Mouse (Mus musculus) limb, embryonic 10.5 days (tissue): ENCODE results near the gene Tagap1. TPM values are rescaled to one million over a fixed set of nuclear protein-coding genes. Genes with fewer than 3 reads are reported as not detected.
"Not testable (repeated sequence)": the region's sequence is repeated elsewhere in the genome, so short reads cannot be mapped to it uniquely, and the experiment has no call there.

Source experiments
- DNase-seq: peaks from one replicate; pipeline ENCODE4 v3.0.0-alpha.2; 2017; ENCODE audit warnings: low spot score
- H3K27ac ChIP-seq: fragments of 300-500 bp; sonication (generic); 2 replicates; pipeline ENCODE4 v1.5.1; 2016; ENCODE audit warnings: mild to moderate bottlenecking
- H3K27me3 ChIP-seq: fragments of 300-500 bp; sonication (generic); 2 replicates; pipeline ENCODE4 v1.6.1; 2016; ENCODE audit warnings: low read depth, mild to moderate bottlenecking; ENCODE audit not compliant: poor library complexity, severe bottlenecking
- H3K36me3 ChIP-seq: fragments of 300-500 bp; sonication (generic); 2 replicates; pipeline ENCODE4 v1.6.1; 2016; ENCODE audit warnings: mild to moderate bottlenecking, moderate library complexity
- H3K4me1 ChIP-seq: fragments of 300-500 bp; sonication (generic); 2 replicates; pipeline ENCODE4 v1.6.1; 2016
- H3K4me3 ChIP-seq: fragments of 300-500 bp; sonication (generic); 2 replicates; pipeline ENCODE4 v1.5.1; 2016; ENCODE audit warnings: mild to moderate bottlenecking, moderate library complexity
- H3K9me3 ChIP-seq: fragments of 300-500 bp; sonication (generic); replicated peaks from 2 replicates; pipeline ENCODE4 v1.6.1; 2016; ENCODE audit warnings: mild to moderate bottlenecking
- WGBS: fragments of 180-500 bp; shearing (Covaris S2); methylation state at CpG from one replicate; pipeline ENCODE4 v1.1.7; 2016; 5-methylcytosine and 5-hydroxymethylcytosine counted together
- polyA plus RNA-seq: library from polyadenylated mRNA; unstranded; fragments of >200 nt; fragmentation: Nextera tagmentation; extraction: Ambion mirVana; gene quantifications from 2 replicates; pipeline ENCODE4 v1.2.1, GENCODE M21; 2016

Tagap1 gene
- polyA plus RNA-seq, result 54.8 and 59.2 TPM in 2 replicates

DNA sequence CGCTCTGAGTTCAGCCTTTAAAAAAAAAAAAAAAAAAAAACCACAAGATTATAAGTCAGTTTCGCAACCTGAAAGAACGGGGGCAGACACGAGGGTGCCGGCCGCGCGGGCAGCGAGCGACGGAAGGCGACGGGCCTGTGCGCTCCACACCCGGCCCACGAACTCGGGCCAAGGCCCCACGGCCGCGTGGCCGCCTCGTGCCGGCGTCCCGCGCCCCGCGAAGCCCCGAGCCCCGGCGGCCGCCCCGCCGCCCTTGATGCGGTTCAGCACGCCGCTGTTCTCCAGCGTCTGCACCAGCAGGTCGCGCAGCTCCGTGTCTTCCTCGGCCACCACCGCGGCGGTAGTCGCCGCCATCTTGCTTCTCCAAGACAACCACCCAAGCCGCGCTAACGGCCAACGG lies at the start of gene Tagap1:
TSS of gene Tagap1 (minus strand) at position 381 of the 400 bp plus-strand sequence.
- Histone ChIP-seq H3K4me3 (peak within 1 kb of the TSS; percentile 55), H3K36me3 (peaks cover 14% of the 10 kb centered on the region), H3K27ac (peak within 1 kb of the TSS; percentile 84)
- not testable (repeated sequence) for H3K27me3 ChIP-seq, H3K4me1 ChIP-seq, H3K9me3 ChIP-seq
- WGBS, result under 1% methylated on average over 47 of the region's 51 CpGs
- DNase-seq, result peak; percentile 44

DNA sequence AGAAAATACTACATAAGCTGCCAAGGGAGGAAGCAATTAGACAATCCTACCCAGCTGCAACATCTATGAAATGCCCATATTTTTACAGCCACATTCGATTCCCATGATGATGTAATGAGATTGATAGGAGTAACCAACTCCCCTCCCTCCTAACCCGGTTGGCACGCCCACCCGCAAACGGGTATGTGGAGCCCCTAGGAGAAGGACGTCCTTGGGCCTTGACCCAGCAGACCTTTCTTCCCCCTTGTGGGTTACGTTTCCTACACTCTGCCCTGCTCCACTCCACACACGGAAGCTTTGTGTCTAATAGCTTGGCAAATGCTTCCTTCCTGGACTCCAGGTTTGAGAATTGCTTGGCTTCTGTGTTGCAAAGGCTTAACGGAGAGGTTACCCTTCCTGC lies 48.9 kb upstream of the Tagap1 start:
- not testable (repeated sequence) for H3K9me3 ChIP-seq, H3K4me1 ChIP-seq, H3K27ac ChIP-seq, H3K4me3 ChIP-seq, H3K27me3 ChIP-seq, H3K36me3 ChIP-seq, DNase-seq
- WGBS, result 85% methylated on average over 6 of the region's 9 CpGs

DNA sequence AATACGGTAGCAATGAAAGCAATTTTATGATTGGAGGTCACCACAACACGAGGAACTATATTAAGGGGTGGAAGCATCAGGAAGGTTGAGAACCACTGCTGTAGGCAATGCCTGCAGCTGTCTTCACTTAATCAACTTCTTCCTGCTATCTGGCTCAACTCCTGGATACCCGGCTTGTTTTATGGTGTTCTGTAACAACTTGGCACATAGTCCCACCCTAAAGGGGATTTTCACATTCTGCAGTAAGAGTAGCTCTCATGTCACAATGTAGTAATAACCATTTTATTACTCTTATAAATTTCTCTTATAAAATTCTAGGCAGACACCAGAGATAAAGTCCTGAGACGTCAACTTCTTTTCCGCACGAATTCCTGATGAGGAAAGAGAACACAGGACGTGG lies 48.5 kb upstream of the Tagap1 start:
- not testable (repeated sequence) for H3K4me3 ChIP-seq, DNase-seq, H3K4me1 ChIP-seq, H3K27ac ChIP-seq, H3K9me3 ChIP-seq, H3K27me3 ChIP-seq, H3K36me3 ChIP-seq
- WGBS, result no CpG with 5 or more reads among the region's 7 CpGs

DNA sequence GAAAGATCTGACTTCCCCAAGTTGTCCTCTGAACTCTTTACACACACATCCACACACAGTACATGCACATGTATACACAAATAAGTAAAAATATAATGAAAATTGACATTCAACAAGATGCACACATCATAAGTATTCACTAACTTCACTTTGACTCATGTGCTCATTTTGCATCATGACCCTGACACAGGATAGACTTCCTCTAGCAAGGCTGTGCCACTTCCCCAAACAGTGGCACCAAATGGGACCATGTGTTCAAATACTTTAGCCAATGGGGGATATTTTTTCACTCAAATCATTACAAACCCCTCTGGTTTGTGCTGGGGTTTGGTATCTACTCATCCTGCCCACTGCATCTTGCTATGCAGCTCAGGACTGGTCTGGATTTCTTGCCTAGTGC lies 47.9 kb upstream of the Tagap1 start:
- not testable (repeated sequence) for H3K4me1 ChIP-seq, H3K4me3 ChIP-seq, H3K27me3 ChIP-seq, H3K36me3 ChIP-seq, H3K9me3 ChIP-seq, H3K27ac ChIP-seq, DNase-seq

- not testable (repeated sequence) for H3K27me3 ChIP-seq, H3K4me3 ChIP-seq, DNase-seq, H3K4me1 ChIP-seq, H3K36me3 ChIP-seq, H3K27ac ChIP-seq, H3K9me3 ChIP-seq
- 58% methylated on average over 3 of the region's 4 CpGs for WGBS
Measured at GRCm38 (mm10) chr17:7005646-7006045, 44.7 kb upstream of the Tagap1 start.

GRCm38 (mm10) chr17:7003392-7003791 lies 42.4 kb upstream of the Tagap1 start:
- not testable (repeated sequence) for DNase-seq, H3K27ac ChIP-seq, H3K4me1 ChIP-seq, H3K36me3 ChIP-seq, H3K9me3 ChIP-seq, H3K27me3 ChIP-seq, H3K4me3 ChIP-seq
- no CpG with 5 or more reads among the region's 3 CpGs for WGBS

- not testable (repeated sequence) for H3K9me3 ChIP-seq, H3K4me3 ChIP-seq, DNase-seq, H3K27ac ChIP-seq, H3K27me3 ChIP-seq, H3K4me1 ChIP-seq, H3K36me3 ChIP-seq
- 73% methylated on average over 9 of the region's 12 CpGs for WGBS
Measured at GRCm38 (mm10) chr17:7001790-7002585, 41.0 kb upstream of the Tagap1 start.

GRCm38 (mm10) chr17:6997778-6998490 lies 37.0 kb upstream of the Tagap1 start:
- not testable (repeated sequence) for DNase-seq, H3K36me3 ChIP-seq, H3K4me3 ChIP-seq, H3K27ac ChIP-seq, H3K9me3 ChIP-seq, H3K27me3 ChIP-seq, H3K4me1 ChIP-seq
- 55% methylated on average over 2 of the region's 7 CpGs for WGBS

DNA sequence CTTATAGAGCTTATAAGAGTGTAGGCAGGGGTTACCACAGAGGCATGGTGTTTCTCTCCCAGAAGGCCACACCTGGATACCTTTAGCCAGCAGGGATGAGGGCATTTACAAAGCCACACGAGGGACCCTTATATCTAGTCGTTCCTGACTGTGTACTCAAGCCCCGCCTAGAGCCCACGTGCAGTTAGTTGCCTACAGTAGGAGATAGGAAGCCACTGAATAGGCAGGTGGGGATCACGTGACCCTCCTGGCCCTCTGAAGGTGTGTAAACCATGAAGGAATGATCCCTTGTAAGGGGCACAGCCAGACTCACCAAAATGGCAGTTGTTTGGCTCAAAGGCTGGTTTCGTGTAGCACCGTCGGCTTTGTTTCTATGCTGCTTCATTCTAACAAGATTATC lies 35.9 kb upstream of the Tagap1 start:
- not testable (repeated sequence) for DNase-seq, H3K27ac ChIP-seq, H3K4me3 ChIP-seq, H3K36me3 ChIP-seq, H3K27me3 ChIP-seq, H3K9me3 ChIP-seq, H3K4me1 ChIP-seq
- 86% methylated on average over 8 of the region's 8 CpGs for WGBS

- DNase-seq, H3K4me3 ChIP-seq, H3K36me3 ChIP-seq, H3K9me3 ChIP-seq, H3K4me1 ChIP-seq, H3K27ac ChIP-seq, H3K27me3 ChIP-seq: not testable (repeated sequence)
- no CpG with 5 or more reads among the region's 6 CpGs for WGBS
Measured at GRCm38 (mm10) chr17:6995504-6995903, 34.5 kb upstream of the Tagap1 start.

- H3K27ac ChIP-seq, DNase-seq, H3K4me3 ChIP-seq, H3K4me1 ChIP-seq, H3K9me3 ChIP-seq, H3K27me3 ChIP-seq: not testable (repeated sequence)
- H3K36me3 ChIP-seq, result peaks cover 11% of the 10 kb centered on the region
- whole genome bisulfite sequencing, result 95% methylated on average over 1 of the region's 1 CpGs
Measured at GRCm38 (mm10) chr17:6986118-6986517, 25.2 kb upstream of the Tagap1 start.

DNA sequence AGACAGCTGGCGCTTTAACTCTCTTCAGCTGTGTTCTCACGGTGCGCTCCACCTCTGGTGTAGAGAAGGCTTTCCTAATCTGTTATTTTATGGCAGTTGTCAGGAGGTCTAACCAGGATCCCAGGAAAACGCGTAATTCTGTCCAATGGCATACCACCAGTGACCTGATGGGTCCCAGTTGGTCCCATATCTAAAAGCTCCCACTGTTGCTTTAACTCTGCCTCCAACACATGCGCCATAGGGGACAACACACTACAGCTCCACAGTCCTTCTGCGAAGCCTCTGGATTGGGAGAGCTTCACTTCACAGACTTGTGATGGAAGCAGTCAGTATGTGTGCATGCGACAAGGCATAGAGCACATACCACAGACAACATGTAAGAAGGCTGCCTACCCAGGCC lies 19.2 kb upstream of the Tagap1 start:
- H3K27me3 ChIP-seq, H3K4me3 ChIP-seq, H3K9me3 ChIP-seq, H3K27ac ChIP-seq, H3K4me1 ChIP-seq, H3K36me3 ChIP-seq, DNase-seq: not testable (repeated sequence)
- 91% methylated on average over 5 of the region's 8 CpGs for WGBS

DNA sequence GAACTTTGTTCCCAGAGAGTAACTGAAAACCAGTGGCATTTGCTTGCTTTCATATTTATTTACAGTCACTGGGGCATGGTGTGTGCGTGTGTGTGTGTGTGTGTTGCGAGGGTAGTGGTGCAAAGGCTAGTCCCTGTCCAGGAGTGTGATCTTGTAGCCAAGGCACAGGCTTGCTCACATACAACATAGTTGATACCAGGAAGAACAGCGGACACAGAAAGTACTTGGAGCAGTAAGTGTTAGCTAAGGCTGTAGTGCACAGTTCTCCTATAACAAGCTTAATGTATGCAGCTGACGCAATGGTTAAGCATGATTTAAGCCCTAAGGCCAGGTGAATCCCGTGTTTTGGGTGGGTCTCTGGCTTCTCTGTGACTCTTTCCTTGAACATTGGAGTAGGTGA lies 18.4 kb upstream of the Tagap1 start:
- DNase-seq, result not testable (repeated sequence)
- WGBS, result 44% methylated on average over 5 of the region's 5 CpGs

More for the DNA sequence above, 18.4 kb upstream of the Tagap1 start:
- not testable (repeated sequence) for H3K36me3 ChIP-seq, H3K9me3 ChIP-seq, H3K27ac ChIP-seq, H3K4me1 ChIP-seq, H3K27me3 ChIP-seq
- peak overlapping the region; percentile 54 for H3K4me3 ChIP-seq
